Mouse (Mus musculus): ENCODE measurements around the gene Pou4f1.

- TF ChIP-seq CTCF (IDR thresholded peaks at IDR 0.05; ENCODE audit: low read depth, low read length) (no peak), GATA2 (IDR thresholded peaks at IDR 0.05; ENCODE audit: borderline replicate concordance, low read depth, low read length) (no peak), POLR2AphosphoS5 (IDR thresholded peaks at IDR 0.05; ENCODE audit: insufficient replicate concordance, low read depth, low read length) (no peak), GATA1 (IDR thresholded peaks at IDR 0.05; ENCODE audit: borderline replicate concordance, low read length) (no peak)
Measured at GRCm38 (mm10) chr14:104460325-104461285, 7.2 kb downstream of the Pou4f1 start.

All from G1E (cell line).